Mouse (Mus musculus) forebrain, embryonic 16.5 days (tissue): ENCODE results near the gene Srpx. TPM values are rescaled to one million over a fixed set of nuclear protein-coding genes. Genes with fewer than 3 reads are reported as not detected.
A peak's percentile ranks its signal among the peaks of the same experiment; 100 is the strongest.

ENCODE experiments used
- ATAC-seq: fragments of 200-750 bp; cut with Nextera tagmentation; 2 replicates; pipeline ENCODE4 v1.8.0; 2017; ENCODE audit warnings: mild to moderate bottlenecking, moderate library complexity
- H3K27ac ChIP-seq: fragments of 300-500 bp; sonication (generic); 2 replicates; pipeline ENCODE4 v1.5.1; 2014; ENCODE audit warnings: low read length, control low read depth
- H3K27me3 ChIP-seq: fragments of 300-500 bp; sonication (generic); replicated peaks from 2 replicates; pipeline ENCODE4 v1.6.1; 2014; ENCODE audit warnings: low read length; ENCODE audit not compliant: control insufficient read depth, insufficient read depth
- H3K36me3 ChIP-seq: fragments of 300-500 bp; sonication (generic); 2 replicates; pipeline ENCODE4 v1.6.1; 2014; ENCODE audit not compliant: control insufficient read depth, insufficient read depth
- H3K4me1 ChIP-seq: fragments of 300-500 bp; sonication (generic); replicated peaks from 2 replicates; pipeline ENCODE4 v1.6.1; 2014; ENCODE audit warnings: low read length; ENCODE audit not compliant: control insufficient read depth, insufficient read depth
- H3K4me2 ChIP-seq: fragments of 300-500 bp; sonication (generic); 2 replicates; pipeline ENCODE4 v1.6.1; 2014; ENCODE audit warnings: mild to moderate bottlenecking, low read length, control low read depth
- H3K4me3 ChIP-seq: fragments of 300-500 bp; sonication (generic); replicated peaks from 2 replicates; pipeline ENCODE4 v1.5.1; 2014; ENCODE audit warnings: mild to moderate bottlenecking, low read length, control low read depth
- H3K9ac ChIP-seq: fragments of 300-500 bp; sonication (generic); replicated peaks from 2 replicates; pipeline ENCODE4 v1.6.1; 2014; ENCODE audit warnings: low read depth, low read length, control low read depth
- H3K9me3 ChIP-seq: fragments of 300-500 bp; sonication (generic); 2 replicates; pipeline ENCODE4 v1.6.1; 2016; ENCODE audit warnings: low read length; ENCODE audit not compliant: control insufficient read depth
- WGBS: fragments of 180-500 bp; shearing (Covaris S2); extraction: QIAGEN DNeasy Blood & Tissue Kit; methylation state at CpG from one replicate; pipeline ENCODE4 v1.1.7; 2014; 5-methylcytosine and 5-hydroxymethylcytosine counted together
- polyA plus RNA-seq: library from polyadenylated mRNA; unstranded; fragments of >200 nt; fragmentation: Nextera tagmentation; extraction: Ambion mirVana; gene quantifications from 2 replicates; pipeline ENCODE4 v1.2.1, GENCODE M21; 2015

Srpx gene
- 3.4 and 5.3 TPM in 2 replicates for polyA plus RNA-seq

- peak; percentile 59 for ATAC-seq
- H3K9ac ChIP-seq: peak within 1 kb of the TSS; percentile 42; the same call in 1 of the 2 replicates
- no peaks in the 10 kb centered on the region for H3K36me3 ChIP-seq
- no peak within 1 kb of the TSS for H3K27ac ChIP-seq
- WGBS: 20% methylated on average over 19 of the region's 19 CpGs
- no peaks in the 10 kb centered on the region for H3K9me3 ChIP-seq
- peaks cover 6% of the 10 kb centered on the region; the same call in 1 of the 2 replicates for H3K4me1 ChIP-seq
- H3K27me3 ChIP-seq: no peaks in the 10 kb centered on the region
- H3K4me2 ChIP-seq: peak within 1 kb of the TSS; percentile 46
- peak within 1 kb of the TSS; percentile 17 for H3K4me3 ChIP-seq
Measured at GRCm38 (mm10) chrX:10117065-10117719, at the start of gene Srpx. TSS of gene Srpx (minus strand) at chrX:10117709.

GRCm38 (mm10) chrX:10152390-10152789 lies 34.9 kb upstream of the Srpx start:
- Histone ChIP-seq H3K4me1 (no peaks in the 10 kb centered on the region), H3K27me3 (no peaks in the 10 kb centered on the region), H3K4me3 (no peak overlapping the region), H3K9me3 (no peaks in the 10 kb centered on the region), H3K4me2 (no peak overlapping the region), H3K9ac (no peak overlapping the region), H3K36me3 (no peaks in the 10 kb centered on the region), H3K27ac (no peak overlapping the region)
- WGBS: 77% methylated on average over 3 of the region's 3 CpGs
- no peak for ATAC-seq

- no peak overlapping the region for H3K9ac ChIP-seq
- H3K36me3 ChIP-seq: no peaks in the 10 kb centered on the region
- H3K4me3 ChIP-seq: no peak overlapping the region
- no peak overlapping the region for H3K4me2 ChIP-seq
- no peaks in the 10 kb centered on the region for H3K27me3 ChIP-seq
- H3K4me1 ChIP-seq: peaks cover 6% of the 10 kb centered on the region; the same call in 1 of the 2 replicates
- WGBS: 35% methylated on average over 3 of the region's 3 CpGs
- peak; percentile 77 for ATAC-seq
- H3K9me3 ChIP-seq: no peaks in the 10 kb centered on the region
- H3K27ac ChIP-seq: no peak overlapping the region
Measured at GRCm38 (mm10) chrX:10115780-10116179, 1.7 kb downstream of the Srpx start.

GRCm38 (mm10) chrX:10110736-10111135 lies 6.8 kb downstream of the Srpx start:
- H3K4me1 ChIP-seq: no peaks in the 10 kb centered on the region; the same call in 1 of the 2 replicates
- H3K27me3 ChIP-seq: no peaks in the 10 kb centered on the region
- H3K4me3 ChIP-seq: no peak overlapping the region
- no peaks in the 10 kb centered on the region for H3K36me3 ChIP-seq
- 65% methylated on average over 1 of the region's 1 CpGs for WGBS
- H3K27ac ChIP-seq: no peak overlapping the region
- ATAC-seq: no peak
- H3K9ac ChIP-seq: no peak overlapping the region
- no peaks in the 10 kb centered on the region for H3K9me3 ChIP-seq
- H3K4me2 ChIP-seq: no peak overlapping the region

- ATAC-seq: peak; percentile 81
- Histone ChIP-seq H3K27me3 (no peaks in the 10 kb centered on the region), H3K9ac (no peak overlapping the region), H3K27ac (no peak overlapping the region), H3K36me3 (no peaks in the 10 kb centered on the region), H3K4me2 (no peak overlapping the region), H3K4me1 (no peaks in the 10 kb centered on the region; the same call in 1 of the 2 replicates), H3K9me3 (no peaks in the 10 kb centered on the region), H3K4me3 (no peak overlapping the region)
- 17% methylated on average over 4 of the region's 4 CpGs for WGBS
Measured at GRCm38 (mm10) chrX:10108558-10108957, 9.0 kb downstream of the Srpx start.

GRCm38 (mm10) chrX:10105475-10105874 lies 12.0 kb downstream of the Srpx start:
- H3K4me2 ChIP-seq: no peak overlapping the region
- no peak overlapping the region for H3K9ac ChIP-seq
- H3K27ac ChIP-seq: no peak overlapping the region
- H3K4me1 ChIP-seq: no peaks in the 10 kb centered on the region; the same call in 1 of the 2 replicates
- no peaks in the 10 kb centered on the region for H3K9me3 ChIP-seq
- no peaks in the 10 kb centered on the region for H3K27me3 ChIP-seq
- no peak overlapping the region for H3K4me3 ChIP-seq
- 80% methylated on average over 5 of the region's 5 CpGs for WGBS
- H3K36me3 ChIP-seq: no peaks in the 10 kb centered on the region
- no peak for ATAC-seq

- Histone ChIP-seq H3K27ac (no peak overlapping the region), H3K4me1 (no peaks in the 10 kb centered on the region), H3K9me3 (no peaks in the 10 kb centered on the region), H3K4me2 (no peak overlapping the region), H3K36me3 (no peaks in the 10 kb centered on the region), H3K9ac (no peak overlapping the region), H3K4me3 (no peak overlapping the region), H3K27me3 (no peaks in the 10 kb centered on the region)
- WGBS: 100% methylated on average over 1 of the region's 1 CpGs
- ATAC-seq: no peak
Measured at GRCm38 (mm10) chrX:10102739-10103138, 14.8 kb downstream of the Srpx start.

- Histone ChIP-seq H3K36me3 (no peaks in the 10 kb centered on the region), H3K27me3 (no peaks in the 10 kb centered on the region), H3K27ac (no peak overlapping the region), H3K9me3 (no peaks in the 10 kb centered on the region), H3K4me3 (no peak overlapping the region), H3K4me2 (no peak overlapping the region), H3K9ac (no peak overlapping the region), H3K4me1 (no peaks in the 10 kb centered on the region)
- ATAC-seq: peak; percentile 77
- WGBS: 53% methylated on average over 3 of the region's 3 CpGs
Measured at GRCm38 (mm10) chrX:10095797-10096196, 21.7 kb downstream of the Srpx start.

- 70% methylated on average over 3 of the region's 3 CpGs for WGBS
- ATAC-seq: no peak
- H3K4me1 ChIP-seq: no peaks in the 10 kb centered on the region
- no peaks in the 10 kb centered on the region for H3K27me3 ChIP-seq
- no peak overlapping the region for H3K9ac ChIP-seq
- H3K36me3 ChIP-seq: no peaks in the 10 kb centered on the region
- H3K4me2 ChIP-seq: no peak overlapping the region
- no peak overlapping the region for H3K27ac ChIP-seq
- H3K9me3 ChIP-seq: no peaks in the 10 kb centered on the region
- no peak overlapping the region for H3K4me3 ChIP-seq
Measured at GRCm38 (mm10) chrX:10080385-10080784, 37.1 kb downstream of the Srpx start.
